In the genomic region with DNA sequence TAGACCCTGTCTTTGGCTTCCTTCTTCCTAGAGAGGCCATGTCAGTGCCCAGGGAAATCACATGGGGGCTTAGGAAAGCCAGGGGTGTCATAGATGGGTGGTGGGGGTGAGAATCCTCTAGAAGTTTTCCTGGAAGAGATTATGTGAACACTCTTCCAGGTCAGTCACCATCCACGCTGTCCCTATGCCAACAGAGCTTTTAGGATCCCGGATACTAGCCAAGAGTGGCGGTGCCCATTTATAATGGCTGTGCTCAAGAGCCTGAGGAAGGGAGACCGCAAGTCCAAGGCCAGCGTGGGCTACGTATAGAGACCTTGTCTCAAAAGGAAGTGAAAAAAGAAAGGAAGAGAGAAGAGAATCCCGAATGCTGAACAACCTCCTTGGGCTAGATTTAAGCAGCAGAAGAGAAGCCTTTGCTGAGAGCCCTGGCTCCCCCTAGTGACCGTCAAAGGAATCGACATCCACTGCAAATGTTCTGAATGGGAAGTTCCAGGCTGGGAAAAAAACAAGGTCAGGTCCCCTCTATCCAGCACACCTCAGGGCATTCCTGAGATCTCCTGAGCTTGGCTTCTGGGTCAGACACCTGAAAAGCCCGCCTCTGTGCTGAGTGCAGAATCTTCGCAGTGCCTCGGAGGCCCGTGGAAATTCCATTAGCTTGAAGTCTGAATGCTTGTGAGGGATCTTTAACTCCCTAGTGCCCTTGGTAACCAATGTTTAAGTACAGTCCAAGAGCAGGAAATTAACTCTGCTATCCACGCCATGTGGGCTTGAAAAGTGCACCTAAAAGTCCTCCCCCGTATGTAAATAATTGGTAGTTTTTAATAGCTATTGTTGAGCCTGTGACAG, we compare ENCODE assay signal across 7 mouse cellular contexts. TPM values are rescaled to one million over a fixed set of nuclear protein-coding genes. Genes with fewer than 3 reads are reported as not detected.
DNase-seq lines count a peak whose midpoint lies in the region; ATAC-seq and TF ChIP-seq lines count a peak whose summit lies in the region.

No protein-coding gene starts in this region.

- peak; percentile 56 for ATAC-seq in Patski
- ATAC-seq in forebrain, embryonic 16.5 days = peak; percentile 57; the same call in 1 of the 2 replicates
- peak; percentile 57 for ATAC-seq in midbrain, embryonic 11.5 days (ENCODE audit: low FRiP score)

- no peaks in the 10 kb centered on the region for H3K36me3 ChIP-seq in forebrain, embryonic 16.5 days (ENCODE audit: control insufficient read depth, insufficient read depth)
- no peaks in the 10 kb centered on the region for H3K36me3 ChIP-seq in midbrain, embryonic 11.5 days (ENCODE audit: control insufficient read depth, insufficient read depth, low read length)

- H3K4me3 ChIP-seq in forebrain, embryonic 16.5 days (replicated peaks; ENCODE audit: low read length) = no peak overlapping the region
- H3K4me3 ChIP-seq in midbrain, embryonic 11.5 days (ENCODE audit: low read depth, low read length) = no peak overlapping the region

- H3K4me2 ChIP-seq in forebrain, embryonic 16.5 days (ENCODE audit: low read length) = peak overlapping the region; percentile 16; the same call in 1 of the 2 replicates
- H3K4me2 ChIP-seq in midbrain, embryonic 11.5 days = no peak overlapping the region

- H3K27ac ChIP-seq in forebrain, embryonic 16.5 days (ENCODE audit: low read length) = no peak overlapping the region
- no peak overlapping the region for H3K27ac ChIP-seq in midbrain, embryonic 11.5 days (ENCODE audit: low read depth, low read length)

- in situ Hi-C loops in Patski (cut with MboI; ENCODE audit: low pct_unique_long_range_greater_than_20kb) = no loop called here

- H3K9me3 ChIP-seq in forebrain, embryonic 16.5 days (ENCODE audit: control insufficient read depth, low read length) = no peaks in the 10 kb centered on the region
- H3K9me3 ChIP-seq in midbrain, embryonic 11.5 days (ENCODE audit: control insufficient read depth, low read length) = no peaks in the 10 kb centered on the region

- no peak overlapping the region for H3K9ac ChIP-seq in forebrain, embryonic 16.5 days (replicated peaks; ENCODE audit: low read depth, low read length)
- no peak overlapping the region for H3K9ac ChIP-seq in midbrain, embryonic 11.5 days (ENCODE audit: low read length)

- DNase-seq in Patski (ENCODE audit: low read depth, low spot score) = no peak
- peak; percentile 27 for DNase-seq in cerebellum, adult 11-12 months
- DNase-seq in induced T-regulatory cell, adult 2 months (ENCODE audit: low read depth) = peak; percentile 63
- DNase-seq in left cerebral cortex, postnatal 10 days (ENCODE audit: extremely low spot score in 1 of 2, low spot score in 2 of 2) = peak; percentile 71 to 73
- peak; percentile 90 for DNase-seq in midbrain, embryonic 11.5 days (ENCODE audit: low spot score, missing footprints)
- DNase-seq in skeletal muscle tissue, adult 2 months (ENCODE audit: low read depth, low spot score) = peak; percentile 21

- CTCF ChIA-PET in Patski (lab: Charles Lee) = interaction anchor here (0.8 to 1.3 kb wide), 4 partner anchors 10 to 1465 kb away, joined by 3 to 4 read pairs (median 3); no protein-coding TSS in a partner anchor

- POLR2A ChIA-PET in Patski (lab: Charles Lee) = no interaction called here

- WGBS in forebrain, embryonic 16.5 days = 27% methylated on average over 15 of the region's 15 CpGs
- 32% methylated on average over 15 of the region's 15 CpGs for WGBS in midbrain, embryonic 11.5 days

- peaks cover 6% of the 10 kb centered on the region for H3K27me3 ChIP-seq in Patski
- H3K27me3 ChIP-seq in forebrain, embryonic 16.5 days (replicated peaks; ENCODE audit: control insufficient read depth, insufficient read depth, low read length) = 0 out of 2 replicates have a peak, but pooled peaks cover 2% of the 10 kb centered on the region
- no peaks in the 10 kb centered on the region for H3K27me3 ChIP-seq in midbrain, embryonic 11.5 days (ENCODE audit: control insufficient read depth, insufficient read depth, low read length)

- no peaks in the 10 kb centered on the region for H3K4me1 ChIP-seq in forebrain, embryonic 16.5 days (replicated peaks; ENCODE audit: control insufficient read depth, insufficient read depth, low read length)
- H3K4me1 ChIP-seq in midbrain, embryonic 11.5 days (ENCODE audit: control insufficient read depth, insufficient read depth, low read length) = no peaks in the 10 kb centered on the region

- TF ChIP-seq CTCF in Patski (IDR thresholded peaks at IDR 0.05) = peak; percentile 88

- intact Hi-C loops in left cerebral cortex, postnatal 10 days (cut with DNase I) = no loop called here

RNA-seq across cellular contexts. Expression of a gene that starts 50.5 kb away (rescaled TPM):
- polyA plus RNA-seq in Patski (2021) = not detected
- polyA plus RNA-seq in forebrain, embryonic 16.5 days (2015; fragmentation: Nextera tagmentation; extraction: Ambion mirVana) = 9.2 and 12.6 TPM in 2 replicates
- 10 to 100 TPM; 16.8 to 19.1 TPM for total RNA-seq in left cerebral cortex, postnatal 10 days (2021)
- 18.0 and 19.0 TPM in 2 replicates for polyA plus RNA-seq in midbrain, embryonic 11.5 days (2014; fragmentation: Nextera tagmentation; extraction: Ambion mirVana)

Comparison
In these comparisons a context has a peak if more than half of its experiments do, and no peak if none do; other contexts are left out.
1. RNA of a gene that starts 50.5 kb away (polyA plus RNA-seq): 18.0 to 19.0 TPM in midbrain, embryonic 11.5 days and 9.2 to 12.6 TPM in forebrain, embryonic 16.5 days; not detected in Patski (single experiment); every median in the first group is over 10 times any median in the second.
2. Peak in every context shown above with its lines, with median percentiles within 50 percentile points of each other: ATAC-seq.